Mouse (Mus musculus) liver, embryonic 13.5 days (tissue): ENCODE data around the gene Socs3. TPM values are rescaled to one million over a fixed set of nuclear protein-coding genes. Genes with fewer than 3 reads are reported as not detected.

ENCODE experiments used
- ATAC-seq: fragments of 200-750 bp; cut with Nextera tagmentation; 2 replicates; pipeline ENCODE4 v1.8.0; 2017; ENCODE audit warnings: low read depth, mild to moderate bottlenecking, moderate number of reproducible peaks, moderate library complexity
- DNase-seq: peaks from one replicate; pipeline ENCODE4 v3.0.0; 2022
- H3K27ac ChIP-seq: fragments of 300-500 bp; sonication (generic); 2 replicates; pipeline ENCODE4 v1.5.1; 2015; ENCODE audit warnings: moderate library complexity, mild to moderate bottlenecking, inconsistent platforms
- H3K27me3 ChIP-seq: fragments of 300-500 bp; sonication (generic); 2 replicates; pipeline ENCODE4 v1.6.1; 2015; ENCODE audit warnings: mild to moderate bottlenecking, inconsistent platforms
- H3K36me3 ChIP-seq: fragments of 300-500 bp; sonication (generic); 2 replicates; pipeline ENCODE4 v1.6.1; 2015; ENCODE audit warnings: mild to moderate bottlenecking, inconsistent platforms
- H3K4me1 ChIP-seq: fragments of 300-500 bp; sonication (generic); replicated peaks from 2 replicates; pipeline ENCODE4 v1.6.1; 2015; ENCODE audit warnings: inconsistent platforms
- H3K4me2 ChIP-seq: fragments of 300-500 bp; sonication (generic); 2 replicates; pipeline ENCODE4 v1.6.1; 2015; ENCODE audit warnings: inconsistent platforms, mild to moderate bottlenecking, moderate library complexity
- H3K4me3 ChIP-seq: fragments of 300-500 bp; sonication (generic); replicated peaks from 2 replicates; pipeline ENCODE4 v1.5.1; 2015; ENCODE audit warnings: mild to moderate bottlenecking, inconsistent platforms
- H3K9ac ChIP-seq: fragments of 300-500 bp; sonication (generic); 2 replicates; pipeline ENCODE4 v1.6.1; 2015; ENCODE audit warnings: mild to moderate bottlenecking, inconsistent platforms
- H3K9me3 ChIP-seq: fragments of 300-500 bp; sonication (generic); replicated peaks from 2 replicates; pipeline ENCODE4 v1.6.1; 2016; ENCODE audit warnings: inconsistent platforms
- WGBS: fragments of 180-500 bp; shearing (Covaris S2); methylation state at CpG from one replicate; pipeline ENCODE4 v1.1.7; 2015; ENCODE audit not compliant: insufficient replicate concordance; 5-methylcytosine and 5-hydroxymethylcytosine counted together
- microRNA-seq: library from miRNA; unstranded; fragments of <30 nt; microRNA quantifications from one replicate; pipeline ENCODE4, GENCODE M21; 2016
- polyA plus RNA-seq: library from polyadenylated mRNA; unstranded; fragments of >200 nt; fragmentation: Nextera tagmentation; extraction: Ambion mirVana; gene quantifications from 2 replicates; pipeline ENCODE4 v1.2.1, GENCODE M21; 2015

Socs3 gene
- polyA plus RNA-seq, 1 experiment from 2014 or later: 6.7 TPM

GRCm38 (mm10) chr11:117934168-117934567 is 35.7 kb downstream of the Socs3 start:
- Histone ChIP-seq H3K36me3 (no peaks in the 10 kb centered on the region), H3K9me3 (no peaks in the 10 kb centered on the region), H3K4me3 (no peak overlapping the region), H3K9ac (no peak overlapping the region), H3K4me2 (no peak overlapping the region), H3K4me1 (peaks cover 40% of the 10 kb centered on the region), H3K27ac (no peak overlapping the region), H3K27me3 (peaks cover 47% of the 10 kb centered on the region)
- DNase-seq (no peak), ATAC-seq (peak; percentile 25; the same call in 1 of the 2 replicates)
- 37% methylated on average over 2 of the region's 2 CpGs for WGBS

GRCm38 (mm10) chr11:117932195-117932594 is 37.7 kb downstream of the Socs3 start:
- H3K4me1 ChIP-seq: peaks cover 40% of the 10 kb centered on the region
- no peak overlapping the region for H3K4me2 ChIP-seq
- no peaks in the 10 kb centered on the region for H3K9me3 ChIP-seq
- no peak overlapping the region for H3K4me3 ChIP-seq
- 51% methylated on average over 4 of the region's 4 CpGs for WGBS
- no peaks in the 10 kb centered on the region for H3K36me3 ChIP-seq
- no peak overlapping the region for H3K27ac ChIP-seq
- no peak for ATAC-seq
- no peak overlapping the region for H3K9ac ChIP-seq
- peaks cover 47% of the 10 kb centered on the region for H3K27me3 ChIP-seq
- no peak for DNase-seq

GRCm38 (mm10) chr11:117931576-117931975 is 38.3 kb downstream of the Socs3 start:
- H3K4me1 ChIP-seq: peaks cover 39% of the 10 kb centered on the region
- no peak for DNase-seq
- no peak overlapping the region for H3K4me3 ChIP-seq
- H3K36me3 ChIP-seq: no peaks in the 10 kb centered on the region
- no peak overlapping the region for H3K27ac ChIP-seq
- no peak overlapping the region for H3K4me2 ChIP-seq
- no peak for ATAC-seq
- H3K9ac ChIP-seq: no peak overlapping the region
- peaks cover 47% of the 10 kb centered on the region for H3K27me3 ChIP-seq
- WGBS: 61% methylated on average over 6 of the region's 6 CpGs
- H3K9me3 ChIP-seq: no peaks in the 10 kb centered on the region

GRCm38 (mm10) chr11:117930781-117931338 is 39.0 kb downstream of the Socs3 start:
- no peaks in the 10 kb centered on the region for H3K9me3 ChIP-seq
- no peaks in the 10 kb centered on the region for H3K36me3 ChIP-seq
- H3K9ac ChIP-seq: no peak overlapping the region
- peak overlapping the region; percentile 53 for H3K4me2 ChIP-seq
- peak overlapping the region; percentile 30 for H3K4me3 ChIP-seq
- 4% methylated on average over 46 of the region's 48 CpGs for WGBS
- ATAC-seq (no peak), DNase-seq (no peak)
- peaks cover 32% of the 10 kb centered on the region for H3K4me1 ChIP-seq
- no peak overlapping the region for H3K27ac ChIP-seq
- peaks cover 47% of the 10 kb centered on the region for H3K27me3 ChIP-seq

- WGBS: 59% methylated on average over 1 of the region's 1 CpGs
- ATAC-seq: no peak
- Histone ChIP-seq H3K9me3 (no peaks in the 10 kb centered on the region), H3K36me3 (no peaks in the 10 kb centered on the region), H3K4me2 (no peak overlapping the region), H3K27ac (no peak overlapping the region), H3K27me3 (peaks cover 38% of the 10 kb centered on the region), H3K4me3 (no peak overlapping the region), H3K4me1 (no peaks in the 10 kb centered on the region), H3K9ac (no peak overlapping the region)
- DNase-seq: no peak
Observed at GRCm38 (mm10) chr11:117925541-117925940, 44.3 kb downstream of the Socs3 start.

- DNase-seq: no peak
- no peak overlapping the region for H3K4me2 ChIP-seq
- H3K9me3 ChIP-seq: no peaks in the 10 kb centered on the region
- no peak overlapping the region for H3K9ac ChIP-seq
- H3K27me3 ChIP-seq: peaks cover 28% of the 10 kb centered on the region
- no peak overlapping the region for H3K4me3 ChIP-seq
- no peak overlapping the region for H3K27ac ChIP-seq
- 51% methylated on average over 6 of the region's 6 CpGs for WGBS
- H3K4me1 ChIP-seq: no peaks in the 10 kb centered on the region
- ATAC-seq: no peak
- H3K36me3 ChIP-seq: no peaks in the 10 kb centered on the region
Observed at GRCm38 (mm10) chr11:117924466-117924865, 45.4 kb downstream of the Socs3 start.

- 76% methylated on average over 11 of the region's 11 CpGs for WGBS
- no peaks in the 10 kb centered on the region for H3K36me3 ChIP-seq
- ATAC-seq (no peak), DNase-seq (no peak)
- no peak overlapping the region for H3K4me3 ChIP-seq
- no peak overlapping the region for H3K27ac ChIP-seq
- no peaks in the 10 kb centered on the region for H3K9me3 ChIP-seq
- peaks cover 5% of the 10 kb centered on the region; the same call in 1 of the 2 replicates for H3K4me1 ChIP-seq
- H3K27me3 ChIP-seq: peaks cover 20% of the 10 kb centered on the region; the same call in 1 of the 2 replicates
- H3K9ac ChIP-seq: no peak overlapping the region
- H3K4me2 ChIP-seq: no peak overlapping the region
Observed at GRCm38 (mm10) chr11:117923279-117923678, 46.6 kb downstream of the Socs3 start.

GRCm38 (mm10) chr11:117919211-117919610 is 50.6 kb downstream of the Socs3 start:
- 24% methylated on average over 5 of the region's 5 CpGs for WGBS
- peaks cover 22% of the 10 kb centered on the region for H3K4me1 ChIP-seq
- H3K9ac ChIP-seq: no peak overlapping the region
- DNase-seq (no peak), ATAC-seq (no peak)
- no peak overlapping the region; the same call in 1 of the 2 replicates for H3K27ac ChIP-seq
- peaks cover 9% of the 10 kb centered on the region for H3K9me3 ChIP-seq
- H3K4me2 ChIP-seq: no peak overlapping the region
- H3K4me3 ChIP-seq: no peak overlapping the region
- no peaks in the 10 kb centered on the region for H3K36me3 ChIP-seq
- peaks cover 12% of the 10 kb centered on the region; the same call in 1 of the 2 replicates for H3K27me3 ChIP-seq

GRCm38 (mm10) chr11:117918541-117918940 is 51.3 kb downstream of the Socs3 start:
- no peak overlapping the region for H3K4me2 ChIP-seq
- H3K4me1 ChIP-seq: peaks cover 29% of the 10 kb centered on the region
- DNase-seq: no peak
- H3K9me3 ChIP-seq: peaks cover 9% of the 10 kb centered on the region
- ATAC-seq: no peak
- no peak overlapping the region for H3K27ac ChIP-seq
- 65% methylated on average over 11 of the region's 11 CpGs for WGBS
- H3K27me3 ChIP-seq: peaks cover 12% of the 10 kb centered on the region; the same call in 1 of the 2 replicates
- no peaks in the 10 kb centered on the region for H3K36me3 ChIP-seq
- H3K4me3 ChIP-seq: no peak overlapping the region
- H3K9ac ChIP-seq: no peak overlapping the region

Small RNAs within 50 kb of the gene (microRNA-seq; reads per million reads assigned to microRNA genes)
- not detected for gene Mir6933

Other genes with a start within 250 kb of the Socs3 start
- 16.0 and 16.2 TPM in 2 replicates for gene Tmc8, start 188.0 kb downstream of the Socs3 start, polyA plus RNA-seq
- 53.0 and 53.7 TPM in 2 replicates for gene Tmc6, start 187.8 kb downstream of the Socs3 start, polyA plus RNA-seq
- gene 6030468B19Rik, start 172.4 kb downstream of the Socs3 start, polyA plus RNA-seq: 78.8 and 85.7 TPM in 2 replicates
- gene Gm20708, start 160.4 kb downstream of the Socs3 start, polyA plus RNA-seq: 0.30 TPM in 1 of 2 replicates, not detected in the other
- gene Syngr2, start 160.4 kb downstream of the Socs3 start, polyA plus RNA-seq: 50.5 and 55.3 TPM in 2 replicates
- 7.8 and 8.8 TPM in 2 replicates for gene Afmid, start 144.1 kb downstream of the Socs3 start, polyA plus RNA-seq
- gene Tk1, start 144.0 kb downstream of the Socs3 start, polyA plus RNA-seq: 150 TPM in 2 replicates
- 407 and 437 TPM in 2 replicates for gene Birc5, start 120.8 kb downstream of the Socs3 start, polyA plus RNA-seq
- gene Tmem235, start 109.3 kb downstream of the Socs3 start, polyA plus RNA-seq: not detected in 2 replicates
- gene Tha1, start 96.6 kb downstream of the Socs3 start, polyA plus RNA-seq: 1.4 and 1.9 TPM in 2 replicates
- 18.1 and 19.4 TPM in 2 replicates for gene Pgs1, start 16.2 kb upstream of the Socs3 start, polyA plus RNA-seq
- 0.07 and 0.10 TPM in 2 replicates for gene Dnah17, start 160.6 kb upstream of the Socs3 start, polyA plus RNA-seq